Mouse (Mus musculus): Measurements from ENCODE around the gene Mief1. TPM values are rescaled to one million over a fixed set of nuclear protein-coding genes. Genes with fewer than 3 reads are reported as not detected.

Gene Mief1
- total RNA-seq, 2 experiments from 2014 or later: 31.0 to 32.2 TPM

DNA sequence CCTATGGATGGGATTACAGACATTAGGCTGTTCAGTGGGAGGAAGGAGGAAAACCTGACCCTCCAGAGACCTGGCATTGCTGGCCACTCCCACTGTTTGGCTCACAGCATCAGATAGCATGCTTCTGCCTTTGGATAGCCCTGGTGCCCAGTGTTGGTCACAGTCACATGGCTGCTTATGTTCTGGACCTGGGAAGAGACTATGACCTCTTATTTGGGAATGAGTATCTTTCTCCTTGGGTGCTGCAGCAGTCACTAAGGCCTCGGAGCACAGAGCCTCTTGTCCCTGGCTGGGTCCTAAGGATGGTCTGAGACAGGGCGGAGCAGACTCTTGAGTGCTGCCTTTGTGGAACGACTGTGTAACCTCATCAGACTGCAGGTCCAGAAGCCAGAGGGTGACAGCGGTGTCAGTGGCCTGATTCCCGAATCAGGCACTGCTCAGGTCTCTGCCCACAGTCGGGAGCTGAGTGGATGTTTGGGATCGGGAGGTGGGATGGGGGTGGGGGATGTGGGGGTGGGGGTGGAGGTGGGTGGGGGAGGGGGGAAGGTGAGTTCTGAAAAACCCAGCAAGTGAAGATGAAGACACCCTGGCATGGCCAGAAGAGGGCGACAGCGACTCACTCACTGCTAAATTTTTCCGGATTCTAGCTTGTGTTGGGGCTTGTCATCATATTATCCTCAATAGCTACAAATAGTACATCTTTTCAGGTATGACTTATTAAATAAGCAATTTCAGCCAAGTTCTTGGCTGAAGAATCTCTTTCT is 17.9 kb upstream of the Mief1 start:
- Histone ChIP-seq H3K27ac (no peak overlapping the region), H3K4me3 (no peak overlapping the region)
- TF ChIP-seq CTCF (conservative IDR thresholded peaks at IDR 0.05): peak; percentile 73
- DNase-seq (ENCODE audit: low spot score in 2 of 2): peak in 1 of 2 experiments; percentile 56

DNA sequence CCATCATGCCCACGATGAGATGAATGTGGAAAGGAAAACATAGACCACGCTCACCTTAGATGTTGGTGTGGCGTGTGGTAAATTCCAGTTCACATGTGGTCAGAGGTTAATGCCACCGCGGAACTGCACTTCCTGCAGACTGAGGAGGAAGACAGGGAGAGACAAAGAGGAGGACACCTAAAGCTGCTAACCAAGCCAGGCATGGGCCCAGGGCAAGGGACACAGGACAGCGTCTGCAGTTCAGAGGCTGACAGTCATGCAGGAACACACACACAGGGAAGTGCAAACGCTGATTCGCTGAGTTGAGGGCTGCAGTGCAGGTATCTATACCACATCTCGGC is 17.4 kb upstream of the Mief1 start:
- H3K27ac ChIP-seq: no peak overlapping the region
- TF ChIP-seq CTCF (conservative IDR thresholded peaks at IDR 0.05): no peak

DNA sequence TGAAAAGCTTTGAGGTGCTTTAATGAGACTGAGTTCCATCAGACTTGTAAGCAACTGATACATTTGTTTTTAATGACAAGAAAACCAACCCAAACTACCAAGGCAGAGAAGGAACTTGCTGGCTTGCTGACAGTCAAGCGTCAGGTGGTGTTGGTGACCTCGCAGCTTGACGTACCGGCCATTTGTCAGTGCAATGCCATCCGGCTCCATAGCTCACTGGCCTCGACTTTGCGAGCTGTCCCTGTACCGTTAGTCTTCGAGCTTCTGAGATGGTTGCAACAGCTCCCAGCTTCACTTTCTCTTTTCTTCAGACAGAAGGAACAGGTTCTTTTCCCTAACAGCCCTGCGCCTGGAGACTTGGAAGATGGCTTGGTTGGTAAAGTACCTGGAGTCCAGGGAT is 16.3 kb upstream of the Mief1 start:
- H3K4me3 ChIP-seq: no peak overlapping the region
- no peak overlapping the region for H3K27ac ChIP-seq
- TF ChIP-seq CTCF (conservative IDR thresholded peaks at IDR 0.05): no peak
- DNase-seq (ENCODE audit: low spot score in 2 of 2): no peak

More for the DNA sequence above, 17.4 kb upstream of the Mief1 start:
- no peak for DNase-seq (ENCODE audit: low spot score in 2 of 2)
- no peak overlapping the region for H3K4me3 ChIP-seq

DNA sequence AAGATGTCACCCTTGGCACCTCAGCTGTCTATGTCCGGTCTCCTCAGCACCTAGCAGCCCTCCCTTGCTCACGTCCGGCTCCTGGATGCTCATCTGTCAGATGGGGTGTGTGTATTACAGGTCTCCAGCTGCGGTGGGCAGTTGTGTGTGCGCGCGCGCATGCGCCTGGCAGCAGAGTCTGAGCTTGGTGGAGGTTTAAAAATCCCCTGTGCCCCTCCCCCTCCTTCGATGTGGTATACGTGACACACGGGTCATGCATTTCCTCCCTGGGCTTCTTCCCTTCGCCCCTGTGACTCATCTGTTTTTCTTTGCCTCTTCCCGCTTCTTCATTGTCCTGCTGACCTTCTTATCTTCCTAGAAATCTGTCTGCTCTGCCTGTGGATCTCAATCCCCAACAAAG is 14.6 kb upstream of the Mief1 start:
- no peak overlapping the region for H3K4me3 ChIP-seq
- no peak for DNase-seq (ENCODE audit: low spot score in 2 of 2)
- H3K27ac ChIP-seq: no peak overlapping the region
- no peak for TF ChIP-seq CTCF (conservative IDR thresholded peaks at IDR 0.05)

DNA sequence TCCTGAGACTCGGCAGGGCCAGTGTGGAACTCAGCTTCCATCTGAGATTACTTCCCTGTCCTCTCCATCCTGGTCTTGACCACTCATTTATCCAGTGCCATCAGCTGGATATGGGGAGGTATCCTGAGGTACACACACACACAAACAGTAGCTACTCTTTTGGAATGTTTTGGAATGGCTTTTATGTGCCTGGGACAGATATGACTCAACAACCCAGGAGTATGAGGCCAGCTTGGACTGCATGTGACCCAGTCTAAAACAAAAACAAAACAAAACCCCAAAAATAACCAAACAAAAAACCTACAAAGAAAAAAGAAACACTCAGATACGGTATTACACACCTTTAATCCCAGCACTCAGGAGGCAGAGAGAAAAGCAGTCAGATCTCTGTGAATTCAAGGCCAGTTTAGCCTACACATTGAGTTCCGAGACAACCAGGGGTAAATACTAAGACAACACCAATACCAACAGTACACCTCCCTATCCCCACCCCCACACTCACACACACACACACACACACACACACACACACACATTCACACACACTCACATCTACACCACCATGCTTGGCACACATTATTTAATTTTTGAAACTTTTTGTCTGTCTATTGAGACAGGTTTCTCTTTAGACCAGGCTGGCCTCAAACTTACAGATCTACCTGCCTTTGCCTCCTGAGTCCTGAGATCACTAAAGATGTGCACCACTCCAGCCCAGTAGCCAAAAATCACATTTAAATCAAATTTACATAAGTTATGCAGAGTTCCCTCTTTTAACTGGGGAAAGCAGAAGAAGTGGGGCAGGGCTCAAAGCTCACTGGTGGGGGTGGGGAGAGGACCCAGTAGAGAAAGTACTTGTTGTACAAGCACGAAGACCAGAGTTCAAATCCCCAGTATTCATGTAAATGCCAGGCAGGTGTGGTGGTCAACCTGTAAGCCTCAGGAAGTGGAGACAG is 13.8 kb upstream of the Mief1 start:
- TF ChIP-seq CTCF (conservative IDR thresholded peaks at IDR 0.05): no peak
- no peak for DNase-seq (ENCODE audit: low spot score in 2 of 2)
- Histone ChIP-seq H3K27ac (no peak overlapping the region), H3K4me3 (no peak overlapping the region)

GRCm38 (mm10) chr15:80221031-80221430 is 12.8 kb upstream of the Mief1 start:
- no peak for DNase-seq (ENCODE audit: low spot score in 2 of 2)
- no peak overlapping the region for H3K4me3 ChIP-seq
- no peak overlapping the region for H3K27ac ChIP-seq
- TF ChIP-seq CTCF (conservative IDR thresholded peaks at IDR 0.05): no peak

DNA sequence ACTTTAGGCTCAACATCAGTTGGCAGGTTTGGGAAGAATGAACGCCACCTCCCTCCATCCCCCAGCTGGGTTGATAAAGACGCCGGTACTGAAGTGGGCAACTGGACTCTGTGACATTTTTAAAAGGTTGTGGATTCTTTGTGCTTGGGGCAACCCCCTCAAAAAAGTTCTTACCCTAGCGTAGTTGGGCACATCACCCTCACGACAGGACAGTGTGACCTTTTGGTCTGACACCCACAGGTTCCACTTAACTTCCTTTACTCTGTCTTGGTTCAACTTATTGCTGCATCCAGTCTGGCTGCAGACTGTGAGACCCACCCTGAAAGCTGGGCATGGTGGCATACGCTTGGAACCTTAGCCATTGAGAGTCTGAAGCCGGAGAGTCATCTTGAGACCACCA is 10.1 kb upstream of the Mief1 start:
- TF ChIP-seq CTCF (conservative IDR thresholded peaks at IDR 0.05): no peak
- no peak for DNase-seq (ENCODE audit: low spot score in 2 of 2)
- Histone ChIP-seq H3K27ac (no peak overlapping the region), H3K4me3 (no peak overlapping the region)

DNA sequence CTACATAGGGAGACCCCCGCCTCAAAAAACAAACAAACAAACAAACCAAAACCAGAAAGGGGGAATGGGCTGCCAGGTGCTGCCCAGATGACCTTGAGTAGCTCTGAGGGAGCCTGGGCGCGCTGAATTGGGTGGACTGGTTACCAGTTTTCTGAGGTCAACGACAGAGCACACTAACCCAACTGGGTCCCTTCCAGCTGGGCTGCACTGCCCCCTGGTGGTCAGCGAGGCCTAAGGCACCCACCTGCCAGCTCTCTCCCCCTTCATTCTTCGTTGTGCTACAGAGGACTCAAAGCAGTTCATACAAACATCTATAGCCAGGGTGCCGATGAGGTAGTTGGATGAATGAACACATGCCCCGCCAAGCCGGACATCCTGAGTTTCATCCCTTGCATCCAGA is 8.6 kb upstream of the Mief1 start:
- TF ChIP-seq CTCF (conservative IDR thresholded peaks at IDR 0.05): peak; percentile 82
- peak; percentile 37 to 76 for DNase-seq (ENCODE audit: low spot score in 2 of 2)
- H3K27ac ChIP-seq: no peak overlapping the region
- H3K4me3 ChIP-seq: no peak overlapping the region

GRCm38 (mm10) chr15:80225796-80226195 is 8.0 kb upstream of the Mief1 start:
- peak in 1 of 2 experiments; percentile 41 for DNase-seq (ENCODE audit: low spot score in 2 of 2)
- TF ChIP-seq CTCF (conservative IDR thresholded peaks at IDR 0.05): peak; percentile 69
- no peak overlapping the region for H3K4me3 ChIP-seq
- no peak overlapping the region for H3K27ac ChIP-seq

DNA sequence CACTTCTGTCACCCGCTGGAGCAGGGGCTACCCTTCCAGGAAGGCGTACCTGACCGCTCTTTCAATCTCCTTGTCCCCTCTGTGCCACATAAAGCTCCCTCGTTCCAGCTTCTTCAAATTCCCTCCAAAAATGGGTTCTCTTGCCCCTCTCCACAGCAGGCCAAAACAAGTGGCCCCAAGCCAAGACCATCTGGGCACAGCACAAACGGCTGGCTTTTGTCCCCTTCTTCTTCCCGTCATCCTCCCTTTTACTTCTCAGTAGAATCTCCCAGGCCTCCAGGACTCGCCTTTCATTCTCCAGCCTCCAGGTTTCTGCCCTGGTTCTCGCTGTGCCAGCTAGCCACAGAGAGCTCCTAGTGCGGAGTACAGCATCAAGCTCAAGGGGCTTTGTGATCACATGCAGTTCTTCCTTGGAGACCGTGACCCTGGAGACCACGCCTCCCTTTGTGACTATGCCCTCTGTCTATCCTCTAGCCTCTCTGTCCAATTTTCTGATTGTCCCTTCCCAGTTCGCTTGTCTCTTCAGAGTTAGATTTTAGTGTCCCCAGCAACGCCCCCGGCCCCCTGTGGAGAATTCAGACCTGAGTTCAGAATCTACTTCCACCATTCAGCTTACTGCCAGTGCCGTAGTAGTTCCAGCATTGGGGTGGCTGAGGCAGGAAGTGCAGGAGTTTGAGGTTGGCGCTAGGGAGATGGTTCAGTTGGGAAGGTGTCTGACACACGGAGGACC is 5.6 kb upstream of the Mief1 start:
- no peak overlapping the region for H3K27ac ChIP-seq
- no peak for TF ChIP-seq CTCF (conservative IDR thresholded peaks at IDR 0.05)
- no peak for DNase-seq (ENCODE audit: low spot score in 2 of 2)
- H3K4me3 ChIP-seq: no peak overlapping the region

- DNase-seq (ENCODE audit: low spot score in 2 of 2): no peak
- Histone ChIP-seq H3K27ac (no peak overlapping the region), H3K4me3 (no peak overlapping the region)
- no peak for TF ChIP-seq CTCF (conservative IDR thresholded peaks at IDR 0.05)
Measured at GRCm38 (mm10) chr15:80232331-80232730, 1.5 kb upstream of the Mief1 start.

GRCm38 (mm10) chr15:80233053-80233452 is 765 bp upstream of the Mief1 start:
- no peak for DNase-seq (ENCODE audit: low spot score in 2 of 2)
- peak overlapping the region; percentile 96 for H3K27ac ChIP-seq
- H3K4me3 ChIP-seq: peak overlapping the region; percentile 87
- TF ChIP-seq CTCF (conservative IDR thresholded peaks at IDR 0.05): no peak

DNA sequence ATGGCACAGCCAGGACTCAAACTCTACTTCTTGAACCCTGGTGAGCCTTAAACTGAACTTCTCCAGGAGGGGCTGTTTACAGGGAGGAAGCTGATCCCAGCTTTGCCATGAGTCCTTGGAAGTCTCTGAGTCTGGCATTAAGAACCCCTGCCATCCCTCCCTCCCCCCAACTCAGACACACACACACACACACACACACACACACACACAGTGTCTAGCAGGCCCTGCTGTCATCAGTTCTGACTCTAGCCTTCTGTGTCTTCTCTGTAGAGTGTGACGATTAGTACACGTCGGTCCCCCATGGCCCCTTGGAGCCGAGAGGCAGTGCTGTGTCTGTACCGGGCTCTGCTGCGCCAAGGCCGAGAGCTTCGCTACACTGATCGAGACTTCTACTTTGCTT is 1.7 kb downstream of the Mief1 start, which contains the start of gene AC140267.1:
Gene AC140267.1, plus strand, starts transcription at position 301 of the 400 bp plus-strand sequence.
- no peak for TF ChIP-seq CTCF (conservative IDR thresholded peaks at IDR 0.05)
- Histone ChIP-seq H3K4me3 (peak within 1 kb of the TSS; percentile 87), H3K27ac (no peak within 1 kb of the TSS)
- no peak for DNase-seq (ENCODE audit: low spot score in 2 of 2)

Measured in layer of hippocampus, adult 2 months (tissue).